Mouse (Mus musculus): ENCODE results near the gene Nkain4. TPM values are rescaled to one million over a fixed set of nuclear protein-coding genes. Genes with fewer than 3 reads are reported as not detected.

Nkain4 gene
- 1 to 10 TPM; 7.0 to 7.3 TPM for total RNA-seq (2021)
- 18.0 and 29.4 TPM in 2 replicates for polyA plus RNA-seq (2012; rRNA removed)
- long read RNA-seq, partial matches to known transcripts, result 0 of 1 reads
- long read RNA-seq, other reads (novel, unspliced or antisense), result 0 of 1 reads

DNA sequence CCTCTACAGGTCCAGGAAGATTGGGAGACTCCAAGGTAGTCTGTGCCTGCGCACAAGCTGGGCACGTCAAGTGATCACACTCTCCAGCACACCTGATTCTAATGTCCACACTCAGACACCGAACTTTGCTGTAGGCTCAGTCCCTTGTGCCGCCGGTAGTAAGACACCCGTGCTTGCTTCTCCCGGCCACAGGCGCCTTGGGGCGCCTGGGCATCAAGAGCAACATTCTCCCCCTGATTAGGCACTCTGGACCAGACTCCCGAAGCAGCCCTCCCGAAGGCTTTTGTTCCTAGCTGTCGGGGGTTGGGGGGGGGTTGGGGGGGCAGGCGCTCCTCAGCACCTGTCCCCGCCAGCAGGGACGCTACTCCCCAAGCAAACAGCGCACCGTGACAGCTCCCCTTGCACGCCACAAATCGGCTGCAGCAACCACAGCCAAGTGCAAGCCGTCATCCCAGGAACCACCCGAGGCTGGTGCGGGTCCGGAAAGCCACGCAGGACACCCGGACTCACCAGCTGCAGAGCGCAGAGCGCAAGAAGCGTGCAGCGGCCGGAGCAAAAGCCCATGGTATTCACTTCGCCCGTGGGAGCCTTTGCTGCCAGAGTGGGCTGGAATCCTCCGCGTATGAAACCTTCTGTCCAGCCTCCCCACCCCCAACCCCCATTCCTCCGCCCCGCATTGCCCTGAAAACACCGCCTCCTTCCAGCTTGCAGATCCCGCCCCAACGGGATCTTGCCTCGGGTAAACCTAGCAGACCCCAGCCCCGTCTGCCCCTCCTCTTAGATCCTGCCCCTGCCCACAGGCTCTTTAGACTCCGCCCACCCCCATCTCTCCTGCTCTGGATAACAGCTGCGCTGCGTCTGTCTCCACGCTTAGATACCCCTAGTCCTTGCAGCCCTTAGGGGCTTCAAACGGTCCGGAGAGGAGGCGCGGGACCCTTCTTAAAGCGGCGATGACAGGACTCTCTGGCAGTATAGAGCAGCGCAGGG, at the start of gene Nkain4:
Nkain4 (minus strand) TSS at position 639 of the 987 bp plus-strand sequence.
- intact Hi-C loops (cut with DNase I), result no loop called here
- Histone ChIP-seq H3K9ac (ENCODE audit: low read depth, low read length) (peak within 1 kb of the TSS; percentile 40), H3K36me3 (ENCODE audit: control insufficient read depth, insufficient read depth, low read length) (no peaks in the 10 kb centered on the region), H3K27me3 (ENCODE audit: control insufficient read depth, insufficient read depth, low read length) (0 out of 2 replicates have a peak, but pooled peaks cover 2% of the 10 kb centered on the region), H3K79me2 (replicated peaks; ENCODE audit: control insufficient read depth, insufficient read depth, low read length) (no peaks in the 10 kb centered on the region), H3K27ac (no peak within 1 kb of the TSS), H3K4me3 (peak within 1 kb of the TSS; percentile 47), H3K4me1 (ENCODE audit: control insufficient read depth, insufficient read depth, low read length) (no peaks in the 10 kb centered on the region)
- peak; percentile 30 to 44 for DNase-seq
- TF ChIP-seq POLR2A (IDR thresholded peaks at IDR 0.05; ENCODE audit: insufficient read depth, low read depth, low read length) (no peak), CTCF (IDR thresholded peaks at IDR 0.05) (peak; percentile 42)
- 3% methylated on average over 50 of the region's 52 CpGs for WGBS

DNA sequence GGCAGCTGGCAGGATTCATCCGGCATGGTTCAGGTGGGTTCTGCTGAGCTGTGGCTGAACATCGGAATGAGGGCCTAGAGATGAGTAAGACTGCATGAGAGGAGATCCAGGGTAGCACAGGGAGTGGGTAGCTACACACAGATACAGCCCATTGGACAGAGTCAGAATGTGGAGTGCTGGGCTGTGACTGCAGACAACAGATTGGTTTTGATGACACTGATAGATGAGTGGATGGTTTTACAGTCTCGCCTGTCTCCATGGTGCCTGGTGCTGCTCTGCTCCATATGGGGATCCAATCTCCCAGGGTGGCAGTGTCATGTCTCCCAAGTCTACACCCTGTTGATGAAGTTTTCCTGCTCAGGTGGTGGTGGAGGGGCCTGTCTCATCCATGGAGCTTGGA, 42.4 kb upstream of the Nkain4 start:
- Histone ChIP-seq H3K79me2 (replicated peaks; ENCODE audit: control insufficient read depth, insufficient read depth, low read length) (no peaks in the 10 kb centered on the region), H3K27ac (no peak overlapping the region), H3K4me1 (ENCODE audit: control insufficient read depth, insufficient read depth, low read length) (no peaks in the 10 kb centered on the region), H3K9ac (ENCODE audit: low read depth, low read length) (no peak overlapping the region), H3K27me3 (ENCODE audit: control insufficient read depth, insufficient read depth, low read length) (no peaks in the 10 kb centered on the region), H3K4me3 (no peak overlapping the region), H3K36me3 (ENCODE audit: control insufficient read depth, insufficient read depth, low read length) (no peaks in the 10 kb centered on the region)
- TF ChIP-seq CTCF (IDR thresholded peaks at IDR 0.05), result no peak
- TF ChIP-seq EP300 (IDR thresholded peaks at IDR 0.05; ENCODE audit: insufficient read depth, low read depth, low read length), result no peak
- TF ChIP-seq POLR2A (IDR thresholded peaks at IDR 0.05; ENCODE audit: insufficient read depth, low read depth, low read length), result no peak
- 68% methylated on average over 3 of the region's 3 CpGs for WGBS
- no peak for DNase-seq
- intact Hi-C loops (cut with DNase I), result loop anchor here (1.0 kb wide), 2 partner anchors 63 to 75 kb away; no protein-coding TSS in a partner anchor

DNA sequence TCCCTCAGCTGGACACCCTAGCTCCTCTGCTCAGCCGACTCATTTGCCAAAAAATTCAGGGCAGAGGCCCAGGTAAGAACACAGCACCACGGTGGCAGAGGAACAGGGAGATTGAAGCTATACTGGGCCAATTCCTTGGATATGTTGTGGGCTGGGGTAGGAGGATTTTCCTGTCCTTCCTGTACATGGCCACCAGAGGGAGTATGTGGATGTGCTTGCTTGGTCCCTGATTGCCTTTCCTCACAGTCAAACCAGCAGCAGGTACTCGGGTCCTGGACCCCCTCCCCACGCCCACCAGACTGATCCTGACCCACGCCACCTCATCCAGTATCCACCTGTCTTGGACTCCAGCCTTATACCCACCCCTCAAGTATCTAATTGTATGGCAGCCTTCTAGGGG, 41.9 kb upstream of the Nkain4 start:
- H3K4me1 ChIP-seq (ENCODE audit: control insufficient read depth, insufficient read depth, low read length), result no peaks in the 10 kb centered on the region
- no peak overlapping the region for H3K27ac ChIP-seq
- H3K27me3 ChIP-seq (ENCODE audit: control insufficient read depth, insufficient read depth, low read length), result no peaks in the 10 kb centered on the region
- H3K79me2 ChIP-seq (replicated peaks; ENCODE audit: control insufficient read depth, insufficient read depth, low read length), result no peaks in the 10 kb centered on the region
- no peak overlapping the region for H3K4me3 ChIP-seq
- no peaks in the 10 kb centered on the region for H3K36me3 ChIP-seq (ENCODE audit: control insufficient read depth, insufficient read depth, low read length)
- 12% methylated on average over 5 of the region's 5 CpGs for WGBS
- intact Hi-C loops (cut with DNase I), result loop anchor here (1.0 kb wide), 2 partner anchors 64 to 76 kb away; no protein-coding TSS in a partner anchor
- TF ChIP-seq POLR2A (IDR thresholded peaks at IDR 0.05; ENCODE audit: insufficient read depth, low read depth, low read length) (no peak), CTCF (IDR thresholded peaks at IDR 0.05) (peak; percentile 90), EP300 (IDR thresholded peaks at IDR 0.05; ENCODE audit: insufficient read depth, low read depth, low read length) (no peak)
- no peak overlapping the region for H3K9ac ChIP-seq (ENCODE audit: low read depth, low read length)
- peak in 1 of 2 experiments; percentile 23 for DNase-seq

DNA sequence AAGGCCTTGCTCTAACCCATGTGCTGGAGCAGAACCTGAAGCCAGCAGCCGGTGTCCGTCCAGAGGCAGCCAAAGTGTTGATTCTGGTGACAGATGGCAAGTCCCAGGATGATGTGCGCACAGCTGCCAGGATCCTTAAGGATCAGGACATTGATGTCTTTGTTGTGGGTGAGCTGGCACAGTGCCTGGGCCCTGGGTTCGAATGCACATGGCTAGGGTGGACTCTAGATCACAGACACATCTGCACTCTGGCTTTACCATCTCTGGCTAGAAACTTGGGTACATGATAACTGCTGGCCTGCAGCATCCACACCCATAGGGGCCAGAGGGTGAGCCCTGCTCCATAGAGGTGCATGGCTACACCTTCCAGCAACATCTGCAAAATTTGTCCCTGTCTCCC, 41.0 kb upstream of the Nkain4 start:
- Histone ChIP-seq H3K27ac (no peak overlapping the region), H3K4me3 (no peak overlapping the region), H3K79me2 (replicated peaks; ENCODE audit: control insufficient read depth, insufficient read depth, low read length) (no peaks in the 10 kb centered on the region), H3K36me3 (ENCODE audit: control insufficient read depth, insufficient read depth, low read length) (no peaks in the 10 kb centered on the region), H3K27me3 (ENCODE audit: control insufficient read depth, insufficient read depth, low read length) (no peaks in the 10 kb centered on the region), H3K9ac (ENCODE audit: low read depth, low read length) (no peak overlapping the region), H3K4me1 (ENCODE audit: control insufficient read depth, insufficient read depth, low read length) (no peaks in the 10 kb centered on the region)
- intact Hi-C loops (cut with DNase I), result no loop called here
- DNase-seq, result no peak
- TF ChIP-seq CTCF (IDR thresholded peaks at IDR 0.05), result no peak
- TF ChIP-seq POLR2A (IDR thresholded peaks at IDR 0.05; ENCODE audit: insufficient read depth, low read depth, low read length), result no peak
- TF ChIP-seq EP300 (IDR thresholded peaks at IDR 0.05; ENCODE audit: insufficient read depth, low read depth, low read length), result no peak
- WGBS, result 68% methylated on average over 4 of the region's 4 CpGs

DNA sequence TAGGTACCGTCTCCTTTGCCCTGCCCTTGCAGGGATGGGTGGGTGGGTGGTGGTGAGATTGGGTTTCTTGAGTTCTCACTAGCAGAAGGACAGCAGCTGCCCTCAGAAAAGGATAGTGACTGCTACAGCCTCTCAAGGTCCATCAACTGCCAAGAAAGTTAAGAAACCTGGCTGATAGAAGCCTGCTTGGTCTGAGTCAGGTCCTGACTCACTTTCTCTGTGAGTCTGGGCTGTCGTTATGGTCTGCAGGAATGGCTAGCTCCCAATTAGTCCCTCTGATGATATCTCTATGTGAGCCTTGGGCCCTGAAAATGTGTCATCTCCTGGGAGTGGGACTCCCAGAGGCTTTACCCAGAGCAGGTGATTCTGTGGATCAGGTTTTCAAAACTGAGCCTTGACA, 39.9 kb upstream of the Nkain4 start:
- no peak overlapping the region for H3K4me3 ChIP-seq
- WGBS, result 62% methylated on average over 2 of the region's 2 CpGs
- no peaks in the 10 kb centered on the region for H3K27me3 ChIP-seq (ENCODE audit: control insufficient read depth, insufficient read depth, low read length)
- no peak overlapping the region for H3K9ac ChIP-seq (ENCODE audit: low read depth, low read length)
- H3K36me3 ChIP-seq (ENCODE audit: control insufficient read depth, insufficient read depth, low read length), result no peaks in the 10 kb centered on the region
- no peak overlapping the region for H3K27ac ChIP-seq
- intact Hi-C loops (cut with DNase I), result no loop called here
- no peaks in the 10 kb centered on the region for H3K4me1 ChIP-seq (ENCODE audit: control insufficient read depth, insufficient read depth, low read length)
- no peak for TF ChIP-seq POLR2A (IDR thresholded peaks at IDR 0.05; ENCODE audit: insufficient read depth, low read depth, low read length)
- no peak for TF ChIP-seq EP300 (IDR thresholded peaks at IDR 0.05; ENCODE audit: insufficient read depth, low read depth, low read length)
- DNase-seq, result no peak
- H3K79me2 ChIP-seq (replicated peaks; ENCODE audit: control insufficient read depth, insufficient read depth, low read length), result no peaks in the 10 kb centered on the region

DNA sequence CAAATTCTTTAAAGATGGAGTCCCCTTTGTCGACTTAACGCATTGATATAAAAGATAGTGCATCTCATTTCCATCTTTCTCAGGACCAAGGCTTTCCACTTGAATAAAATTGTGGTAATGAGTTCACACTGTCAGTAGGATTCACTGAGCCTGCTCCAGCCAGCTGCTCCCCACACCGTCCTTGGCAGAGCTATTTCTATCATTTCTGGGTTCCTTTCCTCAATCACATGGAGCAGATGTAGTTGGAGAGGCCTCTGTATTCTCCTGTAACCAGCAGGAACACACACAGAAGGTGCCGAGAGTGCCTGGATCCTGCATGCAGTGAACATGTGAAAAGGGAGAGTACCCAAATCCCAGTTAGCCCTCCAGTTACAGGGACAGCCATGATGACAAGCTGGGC, 35.8 kb upstream of the Nkain4 start:
- no peaks in the 10 kb centered on the region for H3K4me1 ChIP-seq (ENCODE audit: control insufficient read depth, insufficient read depth, low read length)
- no peak overlapping the region for H3K4me3 ChIP-seq
- H3K9ac ChIP-seq (ENCODE audit: low read depth, low read length), result no peak overlapping the region
- 70% methylated on average over 4 of the region's 4 CpGs for WGBS
- H3K27me3 ChIP-seq (ENCODE audit: control insufficient read depth, insufficient read depth, low read length), result no peaks in the 10 kb centered on the region
- TF ChIP-seq POLR2A (IDR thresholded peaks at IDR 0.05; ENCODE audit: insufficient read depth, low read depth, low read length), result no peak
- TF ChIP-seq EP300 (IDR thresholded peaks at IDR 0.05; ENCODE audit: insufficient read depth, low read depth, low read length), result no peak
- TF ChIP-seq CTCF (IDR thresholded peaks at IDR 0.05), result no peak
- DNase-seq, result no peak
- H3K36me3 ChIP-seq (ENCODE audit: control insufficient read depth, insufficient read depth, low read length), result no peaks in the 10 kb centered on the region
- intact Hi-C loops (cut with DNase I), result no loop called here
- no peaks in the 10 kb centered on the region for H3K79me2 ChIP-seq (replicated peaks; ENCODE audit: control insufficient read depth, insufficient read depth, low read length)
- H3K27ac ChIP-seq, result no peak overlapping the region

Measured in heart, adult 2 months (tissue).